Mouse (Mus musculus) kidney, adult 2 months (tissue): ENCODE measurements at regions not wholly inside any gene's neighbourhood (a gene's known extent, or its start where the extent isn't known, plus 50 kb on each side); places are given as distances from the start of the nearest gene placed in this dataset.

Experiments used
- CTCF ChIP-seq: fragments of 200-500 bp; conservative IDR thresholded peaks from 2 replicates; pipeline ENCODE4 v1.5.1; 2011; ENCODE audit warnings: low read depth, mild to moderate bottlenecking, control low read depth, low read length, moderate library complexity, mixed read lengths; ENCODE audit not compliant: insufficient read depth, insufficient read length
- POLR2A ChIP-seq: fragments of 200-500 bp; IDR thresholded peaks from one replicate; pipeline ENCODE4 v1.6.1; 2011; ENCODE audit warnings: low read depth, low read length, control low read depth

DNA sequence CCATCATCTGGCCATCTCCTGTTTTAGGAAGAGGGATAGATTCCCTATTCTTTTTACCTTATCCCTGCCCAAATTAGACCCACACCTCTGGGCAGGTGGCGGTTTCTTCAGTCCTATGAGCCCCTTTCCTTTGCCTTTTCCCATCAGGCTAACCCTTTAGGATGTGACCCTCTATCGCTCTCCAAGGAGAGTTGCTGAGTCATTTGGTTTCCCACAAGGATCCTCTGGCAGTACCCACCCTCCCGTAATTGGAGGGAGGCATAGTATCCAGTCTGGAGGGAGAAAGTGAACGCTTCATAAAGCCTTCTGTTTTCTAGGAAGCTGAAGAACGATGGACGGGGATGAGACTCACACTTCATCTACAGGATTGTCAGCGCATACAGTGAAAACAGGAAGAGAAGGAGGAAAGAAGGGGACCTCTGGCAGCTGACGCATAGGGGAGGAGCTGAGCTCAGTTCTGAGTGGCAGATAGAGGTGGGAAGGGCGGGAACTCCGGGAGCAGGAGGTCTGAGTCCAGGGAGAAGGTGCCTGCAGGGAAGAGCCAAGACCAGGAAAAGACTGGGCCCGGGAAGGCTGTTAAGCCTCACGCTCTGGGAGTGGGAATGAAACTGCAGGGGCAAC is 158.4 kb upstream of the Zfp706 start:
- TF ChIP-seq CTCF, result no peak
- TF ChIP-seq POLR2A, result no peak
